Mouse (Mus musculus): ENCODE results near the gene Serpine1. TPM values are rescaled to one million over a fixed set of nuclear protein-coding genes. Genes with fewer than 3 reads are reported as not detected.

Serpine1 gene
- total and polyA plus RNA-seq, 3 experiments = 2.1 to 5.3 (median 3.9) TPM

- peak; percentile 44 for DNase-seq
These were observed 24.0 kb upstream of the Serpine1 start for GRCm38 (mm10) chr5:137096037-137096436.

- no peak for DNase-seq
These were observed 23.1 kb upstream of the Serpine1 start for GRCm38 (mm10) chr5:137095135-137095534.

- no peak for DNase-seq
These were observed 21.7 kb upstream of the Serpine1 start for GRCm38 (mm10) chr5:137093720-137094119.

- no peak for DNase-seq
These were observed 19.5 kb upstream of the Serpine1 start for GRCm38 (mm10) chr5:137091560-137091959.

GRCm38 (mm10) chr5:137090870-137091269, 18.8 kb upstream of the Serpine1 start:
- no peak for DNase-seq

- peak; percentile 65 for DNase-seq
These were observed 15.3 kb upstream of the Serpine1 start for GRCm38 (mm10) chr5:137087410-137087809.

- DNase-seq = no peak
These were observed 13.7 kb upstream of the Serpine1 start for GRCm38 (mm10) chr5:137085731-137086130.

GRCm38 (mm10) chr5:137085021-137085420, 13.0 kb upstream of the Serpine1 start:
- DNase-seq = no peak

- no peak for DNase-seq
These were observed 11.0 kb upstream of the Serpine1 start for GRCm38 (mm10) chr5:137083051-137083450.

GRCm38 (mm10) chr5:137079849-137080248, 7.8 kb upstream of the Serpine1 start:
- DNase-seq = peak; percentile 26

GRCm38 (mm10) chr5:137078616-137079015, 6.5 kb upstream of the Serpine1 start:
- DNase-seq = no peak

- DNase-seq = no peak
These were observed 6.0 kb upstream of the Serpine1 start for GRCm38 (mm10) chr5:137078041-137078440.

GRCm38 (mm10) chr5:137077187-137077586, 5.1 kb upstream of the Serpine1 start:
- DNase-seq = no peak

- peak; percentile 21 for DNase-seq
These were observed 4.3 kb upstream of the Serpine1 start for GRCm38 (mm10) chr5:137076191-137076930.

GRCm38 (mm10) chr5:137075726-137076125, 3.7 kb upstream of the Serpine1 start:
- DNase-seq = no peak

- DNase-seq = peak; percentile 10
These were observed 2.2 kb upstream of the Serpine1 start for GRCm38 (mm10) chr5:137074191-137074651.

- DNase-seq = no peak
These were observed 1.1 kb upstream of the Serpine1 start for GRCm38 (mm10) chr5:137073141-137073540.

- no peak for DNase-seq
These were observed 1.0 kb downstream of the Serpine1 start for GRCm38 (mm10) chr5:137070881-137071605.

GRCm38 (mm10) chr5:137068711-137069110, 3.4 kb downstream of the Serpine1 start:
- DNase-seq = no peak

GRCm38 (mm10) chr5:137065923-137066322, 6.1 kb downstream of the Serpine1 start:
- DNase-seq = no peak

- DNase-seq = no peak
These were observed 6.6 kb downstream of the Serpine1 start for GRCm38 (mm10) chr5:137065454-137065853.

- DNase-seq = no peak
These were observed 9.5 kb downstream of the Serpine1 start for GRCm38 (mm10) chr5:137062601-137063000.

- DNase-seq = peak; percentile 87
These were observed 10.1 kb downstream of the Serpine1 start for GRCm38 (mm10) chr5:137061809-137062481.
